Mouse (Mus musculus) intestine, embryonic 15.5 days (tissue): ENCODE data around the gene Gm13539. TPM values are rescaled to one million over a fixed set of nuclear protein-coding genes. Genes with fewer than 3 reads are reported as not detected.
A peak's percentile ranks its signal among the peaks of the same experiment; 100 is the strongest.
"Not testable (repeated sequence)": the region's sequence is repeated elsewhere in the genome, so short reads cannot be mapped to it uniquely, and the experiment has no call there.

Source experiments
- ATAC-seq: fragments of 200-750 bp; cut with Nextera tagmentation; 2 replicates; pipeline ENCODE4 v1.8.0; 2017; ENCODE audit warnings: moderate TSS enrichment, moderate library complexity
- H3K27ac ChIP-seq: fragments of 300-500 bp; sonication (generic); 2 replicates; pipeline ENCODE4 v1.5.1; 2015; ENCODE audit warnings: mild to moderate bottlenecking, inconsistent platforms
- H3K27me3 ChIP-seq: fragments of 300-500 bp; sonication (generic); replicated peaks from 2 replicates; pipeline ENCODE4 v1.6.1; 2015; ENCODE audit warnings: inconsistent platforms
- H3K36me3 ChIP-seq: fragments of 300-500 bp; sonication (generic); 2 replicates; pipeline ENCODE4 v1.6.1; 2015; ENCODE audit warnings: inconsistent platforms
- H3K4me1 ChIP-seq: fragments of 300-500 bp; sonication (generic); replicated peaks from 2 replicates; pipeline ENCODE4 v1.6.1; 2015; ENCODE audit warnings: inconsistent platforms
- H3K4me2 ChIP-seq: fragments of 300-500 bp; sonication (generic); replicated peaks from 2 replicates; pipeline ENCODE4 v1.6.1; 2015; ENCODE audit warnings: mild to moderate bottlenecking, inconsistent platforms
- H3K4me3 ChIP-seq: fragments of 300-500 bp; sonication (generic); replicated peaks from 2 replicates; pipeline ENCODE4 v1.5.1; 2015; ENCODE audit warnings: inconsistent platforms
- H3K9ac ChIP-seq: fragments of 300-500 bp; sonication (generic); 2 replicates; pipeline ENCODE4 v1.6.1; 2015; ENCODE audit warnings: inconsistent platforms
- H3K9me3 ChIP-seq: fragments of 300-500 bp; sonication (generic); 2 replicates; pipeline ENCODE4 v1.6.1; 2016; ENCODE audit warnings: inconsistent platforms
- WGBS: fragments of 180-500 bp; shearing (Covaris S2); methylation state at CpG from one replicate; pipeline ENCODE4 v1.1.7; 2015; 5-methylcytosine and 5-hydroxymethylcytosine counted together
- polyA plus RNA-seq: library from polyadenylated mRNA; unstranded; fragments of >200 nt; fragmentation: Nextera tagmentation; extraction: Ambion mirVana; gene quantifications from 2 replicates; pipeline ENCODE4 v1.2.1, GENCODE M21; 2015

Gm13539 gene
- polyA plus RNA-seq, 1 experiment from 2014 or later: not detected

- Histone ChIP-seq H3K4me3 (no peak overlapping the region), H3K4me2 (no peak overlapping the region), H3K36me3 (no peaks in the 10 kb centered on the region), H3K27ac (no peak overlapping the region), H3K4me1 (no peaks in the 10 kb centered on the region), H3K27me3 (no peaks in the 10 kb centered on the region), H3K9ac (no peak overlapping the region), H3K9me3 (no peaks in the 10 kb centered on the region)
- 35% methylated on average over 4 of the region's 4 CpGs for WGBS
- ATAC-seq: no peak
These were observed 1.1 kb upstream of the Gm13539 start for GRCm38 (mm10) chr2:25780921-25781320.

- H3K36me3 ChIP-seq: no peaks in the 10 kb centered on the region
- 58% methylated on average over 5 of the region's 5 CpGs for WGBS
- no peak overlapping the region for H3K27ac ChIP-seq
- H3K4me2 ChIP-seq: no peak overlapping the region
- H3K4me1 ChIP-seq: no peaks in the 10 kb centered on the region
- no peak overlapping the region for H3K9ac ChIP-seq
- H3K27me3 ChIP-seq: no peaks in the 10 kb centered on the region
- ATAC-seq: no peak
- no peak overlapping the region for H3K4me3 ChIP-seq
- no peaks in the 10 kb centered on the region for H3K9me3 ChIP-seq
These were observed 3.7 kb downstream of the Gm13539 start for GRCm38 (mm10) chr2:25785573-25786322.

DNA sequence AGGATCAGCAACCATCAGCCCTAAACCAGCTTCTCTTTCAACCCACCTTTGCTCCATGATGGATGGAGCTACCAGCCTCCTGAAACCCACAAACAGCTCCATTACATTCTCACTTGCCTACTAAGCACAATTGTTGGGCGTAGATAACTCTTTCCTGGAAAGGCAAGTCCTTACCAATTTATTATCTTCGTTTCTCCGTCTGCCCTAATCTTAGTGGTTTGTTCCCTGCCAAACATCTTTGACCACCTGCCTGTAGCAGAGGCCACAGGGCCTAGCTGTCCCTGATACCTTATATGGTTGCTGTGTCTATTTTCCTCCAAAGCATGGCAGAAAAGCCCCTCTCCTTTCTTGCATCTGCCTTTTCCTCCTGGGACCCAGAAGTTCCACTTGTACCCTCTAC, 7.0 kb downstream of the Gm13539 start:
- 80% methylated on average over 3 of the region's 3 CpGs for WGBS
- no peaks in the 10 kb centered on the region for H3K27me3 ChIP-seq
- H3K36me3 ChIP-seq: no peaks in the 10 kb centered on the region
- H3K9ac ChIP-seq: no peak overlapping the region
- no peak overlapping the region for H3K27ac ChIP-seq
- H3K9me3 ChIP-seq: no peaks in the 10 kb centered on the region
- H3K4me3 ChIP-seq: no peak overlapping the region
- no peak overlapping the region for H3K4me2 ChIP-seq
- no peaks in the 10 kb centered on the region for H3K4me1 ChIP-seq
- ATAC-seq: no peak

- H3K4me2 ChIP-seq: no peak overlapping the region
- no peaks in the 10 kb centered on the region for H3K27me3 ChIP-seq
- WGBS: 11% methylated on average over 2 of the region's 2 CpGs
- no peaks in the 10 kb centered on the region for H3K36me3 ChIP-seq
- H3K4me1 ChIP-seq: no peaks in the 10 kb centered on the region
- H3K27ac ChIP-seq: no peak overlapping the region
- H3K9ac ChIP-seq: no peak overlapping the region
- H3K9me3 ChIP-seq: no peaks in the 10 kb centered on the region
- no peak for ATAC-seq
- H3K4me3 ChIP-seq: no peak overlapping the region
These were observed 15.6 kb downstream of the Gm13539 start for GRCm38 (mm10) chr2:25797635-25798034.

GRCm38 (mm10) chr2:25798065-25798464, 16.0 kb downstream of the Gm13539 start:
- WGBS: 42% methylated on average over 5 of the region's 5 CpGs
- H3K27ac ChIP-seq: no peak overlapping the region

GRCm38 (mm10) chr2:25811711-25812110, 29.7 kb downstream of the Gm13539 start:
- ATAC-seq: no peak
- Histone ChIP-seq H3K4me2 (no peak overlapping the region), H3K27ac (no peak overlapping the region), H3K4me1 (no peaks in the 10 kb centered on the region), H3K36me3 (no peaks in the 10 kb centered on the region), H3K27me3 (no peaks in the 10 kb centered on the region), H3K4me3 (no peak overlapping the region), H3K9ac (no peak overlapping the region), H3K9me3 (no peaks in the 10 kb centered on the region)
- WGBS: 79% methylated on average over 2 of the region's 2 CpGs

More at GRCm38 (mm10) chr2:25798065-25798464, 16.0 kb downstream of the Gm13539 start:
- Histone ChIP-seq H3K36me3 (no peaks in the 10 kb centered on the region), H3K4me2 (no peak overlapping the region), H3K4me1 (no peaks in the 10 kb centered on the region), H3K27me3 (no peaks in the 10 kb centered on the region), H3K9me3 (no peaks in the 10 kb centered on the region), H3K9ac (no peak overlapping the region), H3K4me3 (no peak overlapping the region)
- no peak for ATAC-seq

DNA sequence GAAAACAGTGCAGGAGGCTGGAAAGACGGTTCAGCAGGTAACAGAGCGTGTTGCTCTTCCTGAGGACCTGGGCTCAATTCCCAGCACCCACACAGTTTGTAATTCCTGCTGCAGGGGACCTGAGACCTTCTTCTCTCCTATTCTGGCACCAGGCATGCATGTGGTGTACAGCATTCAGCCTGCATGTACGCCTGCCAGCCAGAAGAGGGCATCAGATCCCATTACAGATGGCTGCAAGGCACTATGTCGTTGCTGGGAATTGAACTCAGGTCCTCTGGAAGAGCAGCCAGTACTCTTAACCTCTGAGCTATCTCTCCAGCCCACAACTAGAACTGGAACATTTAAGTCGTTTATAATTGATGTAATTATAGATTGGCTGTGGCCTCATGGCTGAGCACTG, 31.3 kb downstream of the Gm13539 start:
- Histone ChIP-seq H3K9me3 (no peaks in the 10 kb centered on the region), H3K4me3 (no peak overlapping the region), H3K27me3 (no peaks in the 10 kb centered on the region), H3K36me3 (no peaks in the 10 kb centered on the region), H3K4me1 (no peaks in the 10 kb centered on the region), H3K9ac (no peak overlapping the region), H3K4me2 (no peak overlapping the region), H3K27ac (no peak overlapping the region)
- WGBS: 84% methylated on average over 5 of the region's 5 CpGs
- no peak for ATAC-seq

DNA sequence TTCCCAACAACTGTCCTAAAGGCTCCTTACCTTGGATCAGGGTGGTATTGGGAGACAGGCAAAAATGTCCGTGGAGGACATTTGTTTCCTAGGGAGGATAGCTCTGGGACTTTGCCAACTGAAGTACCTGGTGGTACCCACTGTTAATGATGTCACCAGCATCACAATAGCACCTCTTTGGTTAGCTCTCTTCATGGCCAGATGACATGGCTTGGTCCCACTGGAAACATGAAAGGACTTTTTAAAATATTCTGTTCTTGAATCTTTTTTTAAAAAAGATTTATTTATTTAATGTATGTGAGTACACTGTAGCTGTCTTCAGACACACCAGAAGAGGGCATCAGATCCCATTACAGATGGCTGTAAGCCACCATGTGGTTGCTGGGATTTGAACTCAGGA, 33.7 kb downstream of the Gm13539 start, which contains the start of gene Glt6d1:
Gene Glt6d1, minus strand, starts transcription at position 101 of the 400 bp plus-strand sequence.
- H3K4me1 ChIP-seq, H3K4me3 ChIP-seq, H3K27ac ChIP-seq, H3K4me2 ChIP-seq, H3K27me3 ChIP-seq, H3K36me3 ChIP-seq, ATAC-seq, H3K9ac ChIP-seq, H3K9me3 ChIP-seq: not testable (repeated sequence)
- 58% methylated on average over 1 of the region's 1 CpGs for WGBS

DNA sequence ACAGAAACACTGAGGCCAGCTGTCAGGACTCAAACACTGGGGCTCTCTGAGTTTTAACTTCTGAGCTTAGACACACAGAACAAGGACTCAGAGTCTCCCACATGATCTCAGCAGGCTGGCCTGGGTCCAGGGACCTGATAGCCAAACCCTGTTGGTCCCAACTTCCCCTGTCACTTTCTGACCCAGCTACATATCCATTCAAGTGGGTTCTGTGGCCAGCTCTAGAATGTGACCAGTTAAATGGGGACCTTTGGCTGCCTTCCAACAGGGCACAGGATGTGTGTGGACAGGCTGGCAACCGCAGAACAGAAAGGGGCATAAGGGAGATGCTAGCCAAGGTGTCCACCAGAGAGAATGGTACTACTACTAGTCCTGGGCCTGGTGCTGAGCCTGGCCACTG, 40.7 kb downstream of the Gm13539 start, which contains the start of gene Lcn9:
Gene Lcn9, plus strand, starts transcription at position 348 of the 400 bp plus-strand sequence.
- Histone ChIP-seq H3K36me3 (no peaks in the 10 kb centered on the region), H3K27me3 (no peaks in the 10 kb centered on the region), H3K4me1 (no peaks in the 10 kb centered on the region), H3K4me3 (no peak within 1 kb of the TSS), H3K9ac (no peak within 1 kb of the TSS), H3K9me3 (no peaks in the 10 kb centered on the region), H3K4me2 (no peak within 1 kb of the TSS), H3K27ac (no peak within 1 kb of the TSS)
- ATAC-seq: no peak
- 77% methylated on average over 1 of the region's 1 CpGs for WGBS

- Histone ChIP-seq H3K9ac (no peak overlapping the region), H3K9me3 (no peaks in the 10 kb centered on the region), H3K4me1 (no peaks in the 10 kb centered on the region), H3K36me3 (no peaks in the 10 kb centered on the region), H3K27me3 (no peaks in the 10 kb centered on the region), H3K27ac (no peak overlapping the region), H3K4me3 (no peak overlapping the region), H3K4me2 (no peak overlapping the region)
- WGBS: 87% methylated on average over 3 of the region's 3 CpGs
- no peak for ATAC-seq
These were observed 42.7 kb downstream of the Gm13539 start for GRCm38 (mm10) chr2:25824751-25825150.

DNA sequence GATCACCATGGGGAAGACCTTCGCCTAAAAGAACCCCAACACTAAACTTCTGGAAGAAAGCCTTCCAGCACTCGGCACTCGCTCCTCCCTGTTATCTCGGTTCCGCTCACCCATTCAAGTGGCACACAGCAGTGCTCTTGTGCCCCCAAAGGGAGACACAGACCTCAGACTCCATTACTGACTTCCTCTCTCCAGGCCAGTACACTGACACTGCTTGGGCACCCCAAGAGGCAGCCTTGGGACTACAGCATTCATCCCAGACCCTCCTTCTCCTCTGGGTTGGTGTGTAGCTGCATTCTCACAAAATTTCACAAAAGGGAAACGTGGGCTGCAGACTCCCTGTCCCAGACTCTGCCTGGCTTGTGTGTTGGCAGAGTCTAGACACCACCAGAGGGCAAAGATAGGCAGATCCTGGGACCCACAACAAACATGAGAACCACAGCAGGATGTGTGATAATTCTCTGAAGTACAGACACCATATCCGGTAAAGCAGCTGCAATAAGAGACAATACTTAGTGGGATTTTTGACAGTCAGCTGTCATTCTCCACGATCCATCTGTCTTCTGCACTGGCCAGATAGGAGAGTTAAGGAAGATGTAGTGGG, 46.4 kb downstream of the Gm13539 start:
- Histone ChIP-seq H3K9me3 (no peaks in the 10 kb centered on the region), H3K27ac (no peak overlapping the region), H3K27me3 (no peaks in the 10 kb centered on the region), H3K4me3 (no peak overlapping the region), H3K36me3 (no peaks in the 10 kb centered on the region), H3K9ac (no peak overlapping the region), H3K4me2 (no peak overlapping the region), H3K4me1 (no peaks in the 10 kb centered on the region)
- 76% methylated on average over 8 of the region's 8 CpGs for WGBS
- ATAC-seq: no peak

DNA sequence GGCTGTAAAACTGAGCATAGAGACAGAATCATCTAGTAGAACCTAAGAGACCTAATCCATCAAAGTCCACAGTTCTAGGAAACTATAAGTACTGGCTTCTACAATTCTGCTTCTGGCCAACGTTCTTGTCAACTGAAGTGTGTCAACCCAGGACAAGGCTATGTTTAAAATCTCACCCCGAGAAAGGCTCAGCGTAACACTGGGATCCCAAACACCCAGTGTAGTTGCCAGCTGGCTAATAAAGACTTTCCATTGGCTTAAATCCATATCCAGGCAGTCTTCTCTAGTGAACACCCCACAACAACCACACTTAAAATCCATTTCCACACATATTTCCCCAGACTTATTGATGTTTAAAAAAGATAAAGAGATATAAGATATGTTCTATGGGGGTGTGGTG, 48.7 kb downstream of the Gm13539 start:
- H3K9ac ChIP-seq: no peak overlapping the region
- H3K27me3 ChIP-seq: 0 out of 2 replicates have a peak, but pooled peaks cover 1% of the 10 kb centered on the region
- no peak for ATAC-seq
- WGBS: 66% methylated on average over 3 of the region's 3 CpGs
- H3K4me1 ChIP-seq: no peaks in the 10 kb centered on the region
- no peak overlapping the region for H3K4me3 ChIP-seq
- no peak overlapping the region for H3K27ac ChIP-seq
- H3K9me3 ChIP-seq: no peaks in the 10 kb centered on the region
- no peaks in the 10 kb centered on the region for H3K36me3 ChIP-seq
- no peak overlapping the region for H3K4me2 ChIP-seq

GRCm38 (mm10) chr2:25836291-25836690, 54.2 kb downstream of the Gm13539 start:
- H3K4me1 ChIP-seq: no peaks in the 10 kb centered on the region
- no peaks in the 10 kb centered on the region for H3K36me3 ChIP-seq
- no peak overlapping the region for H3K4me2 ChIP-seq
- H3K27me3 ChIP-seq: 0 out of 2 replicates have a peak, but pooled peaks cover 2% of the 10 kb centered on the region
- H3K27ac ChIP-seq: no peak overlapping the region
- H3K9me3 ChIP-seq: no peaks in the 10 kb centered on the region
- no peak overlapping the region for H3K9ac ChIP-seq
- peak; percentile 82 for ATAC-seq
- 39% methylated on average over 5 of the region's 5 CpGs for WGBS
- H3K4me3 ChIP-seq: no peak overlapping the region
